Mouse (Mus musculus) skeletal muscle tissue, postnatal 0 days (tissue): ENCODE data around the gene Chd9. TPM values are rescaled to one million over a fixed set of nuclear protein-coding genes. Genes with fewer than 3 reads are reported as not detected.

Experiments used
- microRNA-seq, 2 experiments: library from miRNA; unstranded; fragments of <30 nt; microRNA quantifications; one replicate each; pipeline ENCODE4; 2016
- polyA plus RNA-seq: library from polyadenylated mRNA; unstranded; fragments of >200 nt; fragmentation: Nextera tagmentation; extraction: Ambion mirVana; gene quantifications from 2 replicates; pipeline ENCODE4 v1.2.1, GENCODE M21; 2015

The Chd9 gene
- 54.8 and 62.0 TPM in 2 replicates for polyA plus RNA-seq

DNA sequence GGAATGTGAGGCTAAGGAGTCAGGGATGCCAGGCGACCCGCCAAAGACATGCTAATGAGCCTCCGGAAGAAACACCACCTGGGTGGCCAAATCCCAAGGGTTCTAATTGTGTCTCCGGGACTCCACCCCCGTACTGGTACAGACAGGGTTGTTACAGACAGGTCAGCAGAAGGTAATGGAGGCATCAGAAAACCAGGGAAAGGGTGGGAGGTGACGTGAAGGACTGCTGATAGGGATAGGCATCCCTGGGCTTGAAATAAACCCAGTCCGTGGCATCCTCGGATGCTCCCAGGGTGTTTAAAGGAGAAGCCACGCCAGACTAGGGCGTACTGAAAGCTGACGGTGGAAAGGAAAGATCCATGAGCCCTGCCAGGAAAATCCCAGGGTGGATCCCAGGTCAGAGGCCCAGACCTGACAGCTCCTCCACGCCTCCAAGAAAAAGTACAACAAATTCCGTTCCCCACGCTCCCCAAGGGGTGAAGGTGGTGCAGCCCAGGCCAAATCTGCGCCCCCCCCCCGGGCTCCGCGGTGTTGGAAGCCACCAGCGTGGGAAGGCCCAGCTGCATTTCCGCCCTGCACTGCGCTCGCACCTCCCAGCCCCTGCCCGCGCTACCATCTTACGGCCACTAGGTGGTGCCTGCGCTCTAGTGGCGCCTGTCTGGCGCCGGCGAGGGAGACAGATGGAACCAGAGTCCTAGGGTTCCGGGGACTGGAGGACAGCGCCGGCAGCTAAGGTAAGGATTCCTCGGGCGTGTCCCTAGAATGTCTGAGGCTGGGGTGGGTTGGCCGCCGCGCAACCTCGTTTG, at the start of gene Chd9:
TSS of gene Chd9 (plus strand) at position 172 of the 806 bp plus-strand sequence.

DNA sequence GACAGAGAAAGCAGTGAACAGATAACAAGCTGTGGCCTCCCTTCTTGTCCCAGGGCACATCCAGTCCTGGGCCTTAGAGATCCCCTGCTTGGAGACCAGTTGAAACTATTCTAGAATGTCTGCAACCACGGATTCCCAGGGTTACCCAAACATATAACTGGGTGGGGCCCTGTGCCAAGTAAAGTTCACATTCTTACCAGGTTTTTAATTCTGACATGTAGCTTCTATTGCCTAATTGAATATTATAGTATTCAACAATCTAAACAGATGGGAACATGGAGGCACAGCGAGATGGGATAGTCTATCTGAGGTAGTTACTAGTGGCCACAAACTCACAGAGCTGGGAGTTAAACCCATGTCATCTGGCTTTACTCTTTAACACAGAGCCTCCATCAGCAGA, 10.9 kb upstream of the Chd9 start, which contains the start of gene Gm19935:
TSS of gene Gm19935 (minus strand) at position 101 of the 400 bp plus-strand sequence.

DNA sequence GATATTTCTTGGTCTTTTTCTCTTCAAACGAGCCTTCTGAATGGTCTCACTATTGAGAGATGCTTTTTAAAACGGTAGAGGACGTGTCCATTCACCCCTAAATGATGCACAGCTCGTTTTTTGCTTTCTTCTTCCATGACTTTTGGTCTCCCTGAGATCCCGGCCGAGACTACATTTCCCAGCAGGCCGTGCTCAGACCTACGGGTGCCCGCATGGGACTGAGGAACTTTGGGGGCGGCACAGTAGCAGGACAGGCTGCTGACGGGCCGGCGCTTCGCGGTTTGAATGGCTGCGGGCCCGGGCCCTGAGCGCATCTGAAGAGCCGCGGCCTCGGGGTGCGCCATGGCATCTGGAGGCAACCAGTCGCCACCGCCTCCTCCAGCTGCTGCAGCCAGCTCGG, 241.7 kb downstream of the Chd9 start, which contains the start of gene Rbl2:
TSS of gene Rbl2 (plus strand) at position 224 of the 400 bp plus-strand sequence.

Small RNA genes lying within 50 kb of the gene (microRNA-seq; reads per million reads assigned to microRNA genes)
- gene Gm44382 = 0 reads per million in 2 experiments

Other genes with a start within 250 kb of the Chd9 start
- gene Gm19935, start 11.0 kb upstream of the Chd9 start, polyA plus RNA-seq = not detected in 2 replicates
- 8.6 and 8.7 TPM in 2 replicates for gene Rbl2, start 241.7 kb downstream of the Chd9 start, polyA plus RNA-seq